Comparison of ENCODE assay signal across 8 mouse cellular contexts in genomic region chr14:48130761-48131575, GRCm38 (mm10). TPM values are rescaled to one million over a fixed set of nuclear protein-coding genes. Genes with fewer than 3 reads are reported as not detected.
DNase-seq lines count a peak whose midpoint lies in the region; ATAC-seq lines count a peak whose summit lies in the region.

No protein-coding gene starts in this region.

- H3K27ac ChIP-seq in midbrain, embryonic 10.5 days (replicated peaks) = peak overlapping the region; percentile 69
- H3K27ac ChIP-seq in midbrain, embryonic 13.5 days = no peak overlapping the region
- H3K27ac ChIP-seq in limb, embryonic 15.5 days = peak overlapping the region; percentile 50
- H3K27ac ChIP-seq in stomach, embryonic 15.5 days = peak overlapping the region; percentile 13; the same call in 1 of the 2 replicates

- WGBS in midbrain, embryonic 10.5 days = 44% methylated on average over 20 of the region's 20 CpGs
- 33% methylated on average over 20 of the region's 20 CpGs for WGBS in midbrain, embryonic 13.5 days
- 48% methylated on average over 20 of the region's 20 CpGs for WGBS in limb, embryonic 15.5 days
- 56% methylated on average over 20 of the region's 20 CpGs for WGBS in stomach, embryonic 15.5 days

- H3K9ac ChIP-seq in midbrain, embryonic 13.5 days (replicated peaks) = no peak overlapping the region
- no peak overlapping the region for H3K9ac ChIP-seq in limb, embryonic 15.5 days
- no peak overlapping the region for H3K9ac ChIP-seq in stomach, embryonic 15.5 days

- H3K4me3 ChIP-seq in midbrain, embryonic 10.5 days = no peak overlapping the region
- no peak overlapping the region for H3K4me3 ChIP-seq in midbrain, embryonic 13.5 days (replicated peaks)
- H3K4me3 ChIP-seq in limb, embryonic 15.5 days = no peak overlapping the region
- no peak overlapping the region for H3K4me3 ChIP-seq in stomach, embryonic 15.5 days (replicated peaks)

- ATAC-seq in midbrain, embryonic 13.5 days = no peak
- ATAC-seq in limb, embryonic 15.5 days (ENCODE audit: insufficient number of reproducible peaks, low FRiP score, low TSS enrichment, low read depth) = no peak
- ATAC-seq in stomach, embryonic 15.5 days (ENCODE audit: insufficient read depth, low FRiP score, low read depth) = no peak

- H3K4me2 ChIP-seq in midbrain, embryonic 13.5 days (replicated peaks) = no peak overlapping the region
- H3K4me2 ChIP-seq in limb, embryonic 15.5 days = no peak overlapping the region
- H3K4me2 ChIP-seq in stomach, embryonic 15.5 days = no peak overlapping the region

- H3K36me3 ChIP-seq in midbrain, embryonic 10.5 days = 0 out of 2 replicates have a peak, but pooled peaks cover 6% of the 10 kb centered on the region
- no peaks in the 10 kb centered on the region for H3K36me3 ChIP-seq in midbrain, embryonic 13.5 days
- H3K36me3 ChIP-seq in limb, embryonic 15.5 days = no peaks in the 10 kb centered on the region
- H3K36me3 ChIP-seq in stomach, embryonic 15.5 days = no peaks in the 10 kb centered on the region

- peaks cover 5% of the 10 kb centered on the region; the same call in 1 of the 2 replicates for H3K27me3 ChIP-seq in midbrain, embryonic 10.5 days (ENCODE audit: low read depth, poor library complexity, severe bottlenecking)
- H3K27me3 ChIP-seq in midbrain, embryonic 13.5 days = peaks cover 10% of the 10 kb centered on the region
- no peaks in the 10 kb centered on the region for H3K27me3 ChIP-seq in limb, embryonic 15.5 days
- H3K27me3 ChIP-seq in stomach, embryonic 15.5 days (replicated peaks) = no peaks in the 10 kb centered on the region

- H3K4me1 ChIP-seq in midbrain, embryonic 10.5 days = peaks cover 99% of the 10 kb centered on the region
- H3K4me1 ChIP-seq in midbrain, embryonic 13.5 days (replicated peaks) = peaks cover 70% of the 10 kb centered on the region
- peaks cover 49% of the 10 kb centered on the region for H3K4me1 ChIP-seq in limb, embryonic 15.5 days
- peaks cover 35% of the 10 kb centered on the region for H3K4me1 ChIP-seq in stomach, embryonic 15.5 days

- H3K9me3 ChIP-seq in midbrain, embryonic 10.5 days (replicated peaks) = no peaks in the 10 kb centered on the region
- no peaks in the 10 kb centered on the region for H3K9me3 ChIP-seq in midbrain, embryonic 13.5 days
- no peaks in the 10 kb centered on the region for H3K9me3 ChIP-seq in limb, embryonic 15.5 days
- H3K9me3 ChIP-seq in stomach, embryonic 15.5 days = no peaks in the 10 kb centered on the region

- peak; percentile 40 for DNase-seq in adrenal gland, postnatal 10 days
- DNase-seq in adrenal gland, postnatal 25 days = no peak
- no peak for DNase-seq in midbrain, embryonic 10.5 days (ENCODE audit: low spot score)
- no peak for DNase-seq in right cerebral cortex, adult 18-20 months
- no peak for DNase-seq in frontal cortex, postnatal 10 days (ENCODE audit: low spot score in 2 of 2)

RNA-seq across cellular contexts. Expression of gene Peli2, which starts 10.3 kb away (rescaled TPM):
- 10 to 100 TPM; 23.9 to 29.1 TPM for total RNA-seq in adrenal gland, postnatal 10 days (2021)
- 17.8 and 27.7 TPM in 2 replicates for total RNA-seq in adrenal gland, postnatal 25 days (2021)
- 11.9 and 12.6 TPM in 2 replicates for polyA plus RNA-seq in midbrain, embryonic 10.5 days (2016; fragmentation: Nextera tagmentation; extraction: Ambion mirVana)
- 7.1 and 8.3 TPM in 2 replicates for polyA plus RNA-seq in midbrain, embryonic 13.5 days (2015; fragmentation: Nextera tagmentation; extraction: Ambion mirVana)
- 6.9 and 8.1 TPM in 2 replicates for polyA plus RNA-seq in limb, embryonic 15.5 days (2015; fragmentation: Nextera tagmentation; extraction: Ambion mirVana)
- 8.1 and 9.2 TPM in 2 replicates for polyA plus RNA-seq in stomach, embryonic 15.5 days (2015; fragmentation: Nextera tagmentation; extraction: Ambion mirVana)
